Mouse (Mus musculus): ENCODE data around the gene Ppfia4. TPM values are rescaled to one million over a fixed set of nuclear protein-coding genes. Genes with fewer than 3 reads are reported as not detected.

Gene Ppfia4
- polyA plus RNA-seq, 1 experiment from 2014 or later = 2.8 TPM

DNA sequence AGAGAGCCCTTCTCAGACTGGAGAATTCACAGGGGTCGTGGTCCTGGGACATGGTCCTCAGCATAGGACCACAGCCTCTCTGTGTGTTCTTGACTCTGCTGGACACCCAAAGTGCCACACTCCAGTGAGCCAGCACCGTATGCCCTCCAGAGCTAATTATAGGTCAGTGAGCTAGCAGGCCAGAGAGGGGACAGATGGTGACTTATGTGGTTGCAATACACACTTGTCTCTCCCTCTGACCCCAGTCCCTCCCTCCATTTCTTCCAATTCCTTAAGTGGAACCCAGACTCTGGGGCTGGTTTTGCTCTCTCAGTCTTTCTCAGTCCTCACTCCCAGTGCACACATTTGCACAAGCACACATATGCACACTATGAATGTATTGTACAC lies 9.5 kb upstream of the Ppfia4 start:
- 65% methylated on average over 2 of the region's 2 CpGs for WGBS
- Histone ChIP-seq H3K27ac (replicated peaks) (no peak overlapping the region), H3K9ac (ENCODE audit: low read length) (no peak overlapping the region), H3K27me3 (ENCODE audit: control insufficient read depth, insufficient read depth, low read length) (no peaks in the 10 kb centered on the region), H3K4me3 (ENCODE audit: low read depth, low read length) (no peak overlapping the region), H3K4me2 (replicated peaks; ENCODE audit: low read depth) (no peak overlapping the region), H3K9me3 (ENCODE audit: control insufficient read depth, low read length) (no peaks in the 10 kb centered on the region), H3K4me1 (replicated peaks; ENCODE audit: control insufficient read depth, insufficient read depth) (no peaks in the 10 kb centered on the region), H3K36me3 (ENCODE audit: control insufficient read depth, insufficient read depth, low read length) (peaks cover 14% of the 10 kb centered on the region)
- ATAC-seq (ENCODE audit: low FRiP score, low TSS enrichment) = no peak
- TF ChIP-seq CTCF (IDR thresholded peaks at IDR 0.05; ENCODE audit: low read depth) = no peak
- no peak for TF ChIP-seq EP300 (optimal IDR thresholded peaks at IDR 0.05)
- DNase-seq (ENCODE audit: low spot score) = peak; percentile 11

DNA sequence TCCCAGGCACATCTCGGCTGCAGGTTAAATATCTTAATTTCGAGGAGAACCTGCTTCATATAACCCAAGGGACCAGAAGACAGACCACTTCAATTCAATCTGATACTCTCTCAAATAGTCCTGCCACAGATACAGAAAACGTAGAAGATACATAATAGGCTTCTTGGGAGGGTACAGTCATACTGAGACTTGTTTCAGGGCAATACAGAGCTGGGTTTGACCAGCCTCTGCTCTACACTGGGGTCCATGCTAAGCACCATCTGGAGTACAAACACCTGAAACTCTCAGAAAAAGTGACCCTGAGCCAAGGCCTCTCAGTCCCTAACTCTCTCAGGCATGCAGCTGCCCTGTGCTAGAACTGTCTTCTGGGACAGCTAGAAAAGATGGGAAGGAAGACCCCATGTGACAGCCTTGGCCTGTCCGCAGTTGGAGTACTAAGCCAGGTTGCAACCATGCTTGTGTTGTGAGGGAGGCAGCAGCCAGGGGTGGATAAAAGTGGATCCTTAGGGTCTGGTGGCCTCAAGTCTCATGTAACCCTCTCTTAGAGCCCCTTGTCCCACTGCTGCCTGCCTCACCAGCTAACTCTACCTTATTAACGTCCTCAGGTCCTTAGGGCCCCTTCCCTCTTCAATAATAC lies 9.0 kb upstream of the Ppfia4 start:
- H3K36me3 ChIP-seq (ENCODE audit: control insufficient read depth, insufficient read depth, low read length) = peaks cover 10% of the 10 kb centered on the region
- H3K27me3 ChIP-seq (ENCODE audit: control insufficient read depth, insufficient read depth, low read length) = no peaks in the 10 kb centered on the region
- no peak overlapping the region for H3K27ac ChIP-seq (replicated peaks)
- H3K4me1 ChIP-seq (replicated peaks; ENCODE audit: control insufficient read depth, insufficient read depth) = no peaks in the 10 kb centered on the region
- H3K9me3 ChIP-seq (ENCODE audit: control insufficient read depth, low read length) = no peaks in the 10 kb centered on the region
- WGBS = 85% methylated on average over 5 of the region's 5 CpGs
- H3K9ac ChIP-seq (ENCODE audit: low read length) = no peak overlapping the region
- no peak overlapping the region for H3K4me2 ChIP-seq (replicated peaks; ENCODE audit: low read depth)
- TF ChIP-seq EP300 (optimal IDR thresholded peaks at IDR 0.05) = no peak
- TF ChIP-seq CTCF (IDR thresholded peaks at IDR 0.05; ENCODE audit: low read depth) = no peak
- ATAC-seq (ENCODE audit: low FRiP score, low TSS enrichment) (no peak), DNase-seq (ENCODE audit: low spot score) (no peak)
- H3K4me3 ChIP-seq (ENCODE audit: low read depth, low read length) = no peak overlapping the region

DNA sequence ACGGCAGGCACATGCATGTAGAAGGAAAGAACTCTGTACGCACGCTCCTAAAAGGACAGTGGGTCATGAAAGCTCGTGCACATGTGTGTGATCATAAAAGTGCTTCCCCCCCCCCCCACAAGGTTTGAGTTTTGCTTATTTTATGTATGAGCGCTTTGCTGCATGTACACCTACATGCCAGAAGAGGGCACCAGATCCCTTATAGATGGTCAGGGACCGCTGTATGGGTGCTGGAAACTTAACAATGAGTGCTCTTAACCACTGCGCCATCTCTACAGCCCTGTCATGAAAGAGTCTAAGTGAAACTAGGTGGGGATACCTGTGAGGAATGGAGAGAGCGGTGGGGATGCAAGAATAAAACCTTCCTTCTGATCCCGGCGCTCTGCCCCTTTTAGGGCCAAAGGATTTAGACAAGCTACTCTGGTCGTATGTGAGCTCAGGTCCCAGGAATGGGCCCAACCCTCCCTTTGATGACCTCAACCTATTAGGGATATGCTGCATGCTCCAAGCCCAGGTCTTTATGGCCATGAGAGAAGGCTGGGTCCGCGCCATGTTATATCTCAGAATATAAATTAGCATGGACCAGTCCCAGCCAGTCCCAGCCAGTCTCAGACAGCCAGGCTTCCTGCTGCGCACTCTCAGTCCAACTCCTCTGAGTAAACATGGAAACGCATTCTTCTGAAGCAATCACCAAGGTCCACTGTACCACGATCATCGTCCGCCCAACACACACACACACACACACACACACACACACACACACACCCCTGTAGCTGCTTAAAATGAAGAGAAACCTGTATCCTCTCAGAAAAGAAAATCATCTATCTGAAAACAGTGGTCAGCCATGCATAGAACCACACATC lies 7.3 kb upstream of the Ppfia4 start:
- ATAC-seq (ENCODE audit: low FRiP score, low TSS enrichment) = no peak
- no peaks in the 10 kb centered on the region for H3K9me3 ChIP-seq (ENCODE audit: control insufficient read depth, low read length)
- no peak for DNase-seq (ENCODE audit: low spot score)
- peak; percentile 48 for TF ChIP-seq CTCF (IDR thresholded peaks at IDR 0.05; ENCODE audit: low read depth)
- no peak for TF ChIP-seq EP300 (optimal IDR thresholded peaks at IDR 0.05)
- no peak overlapping the region for H3K4me3 ChIP-seq (ENCODE audit: low read depth, low read length)
- no peaks in the 10 kb centered on the region for H3K4me1 ChIP-seq (replicated peaks; ENCODE audit: control insufficient read depth, insufficient read depth)
- no peaks in the 10 kb centered on the region for H3K27me3 ChIP-seq (ENCODE audit: control insufficient read depth, insufficient read depth, low read length)
- H3K4me2 ChIP-seq (replicated peaks; ENCODE audit: low read depth) = no peak overlapping the region
- WGBS = 92% methylated on average over 18 of the region's 18 CpGs
- H3K36me3 ChIP-seq (ENCODE audit: control insufficient read depth, insufficient read depth, low read length) = no peaks in the 10 kb centered on the region
- no peak overlapping the region for H3K9ac ChIP-seq (ENCODE audit: low read length)
- H3K27ac ChIP-seq (replicated peaks) = no peak overlapping the region

DNA sequence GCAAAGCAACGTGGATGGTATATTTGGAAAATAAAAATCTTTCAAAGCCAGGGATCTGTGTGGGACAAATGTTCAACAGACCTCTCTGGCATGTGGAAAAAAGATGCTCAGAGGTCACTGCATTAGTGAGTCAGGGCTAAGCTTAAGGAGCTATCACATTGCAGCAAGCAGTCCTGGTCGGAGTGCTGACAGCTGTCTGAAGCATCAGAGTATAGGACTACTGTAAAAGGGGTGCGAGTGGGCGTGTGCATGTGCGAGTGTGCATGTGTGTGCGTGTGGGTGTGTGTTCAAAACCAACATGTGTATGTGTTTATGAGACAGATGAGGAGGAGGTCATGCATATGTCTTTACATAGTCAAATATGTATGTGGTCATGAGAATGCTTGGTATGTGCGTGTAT lies 6.4 kb upstream of the Ppfia4 start:
- TF ChIP-seq CTCF (IDR thresholded peaks at IDR 0.05; ENCODE audit: low read depth) (no peak), EP300 (optimal IDR thresholded peaks at IDR 0.05) (no peak)
- 81% methylated on average over 7 of the region's 7 CpGs for WGBS
- Histone ChIP-seq H3K4me2 (replicated peaks; ENCODE audit: low read depth) (no peak overlapping the region), H3K36me3 (ENCODE audit: control insufficient read depth, insufficient read depth, low read length) (no peaks in the 10 kb centered on the region), H3K4me1 (replicated peaks; ENCODE audit: control insufficient read depth, insufficient read depth) (no peaks in the 10 kb centered on the region), H3K9me3 (ENCODE audit: control insufficient read depth, low read length) (no peaks in the 10 kb centered on the region), H3K4me3 (ENCODE audit: low read depth, low read length) (no peak overlapping the region), H3K27me3 (ENCODE audit: control insufficient read depth, insufficient read depth, low read length) (no peaks in the 10 kb centered on the region), H3K9ac (ENCODE audit: low read length) (no peak overlapping the region), H3K27ac (replicated peaks) (no peak overlapping the region)
- DNase-seq (ENCODE audit: low spot score) = no peak
- ATAC-seq (ENCODE audit: low FRiP score, low TSS enrichment) = no peak

DNA sequence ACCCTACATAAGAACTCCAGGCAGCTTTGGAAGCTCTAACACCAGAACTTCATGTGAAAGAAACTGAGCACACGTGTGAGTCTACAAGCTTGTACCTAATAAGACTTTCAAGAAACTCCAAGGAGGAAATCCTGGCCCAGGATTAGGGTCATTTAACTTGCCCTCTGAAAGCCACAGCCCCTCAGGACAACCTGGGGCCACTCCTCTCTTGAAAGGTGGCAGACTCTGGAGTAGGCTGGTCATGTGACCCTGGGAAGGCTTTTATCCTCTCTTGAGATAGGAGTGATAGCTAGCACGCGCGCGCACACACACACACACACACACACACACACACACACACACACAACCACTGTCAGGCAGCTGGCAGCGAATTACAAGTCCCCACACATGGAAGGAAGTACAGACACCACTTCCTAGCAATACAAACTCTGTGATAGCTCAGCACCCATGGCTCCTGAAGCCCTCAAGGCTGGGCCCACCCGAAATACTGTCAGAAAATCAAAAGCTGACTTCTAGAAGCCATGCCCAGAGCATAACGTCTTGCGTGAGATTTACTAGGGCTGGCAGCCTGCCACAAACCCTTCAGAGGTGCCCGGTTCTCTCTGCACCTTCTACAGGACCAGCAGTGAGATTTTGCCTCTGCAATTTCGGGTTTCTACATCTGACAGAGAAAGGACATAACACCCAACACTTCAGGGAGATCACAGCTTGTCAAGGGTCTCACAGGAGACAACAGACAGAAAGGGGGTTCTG lies 4.4 kb upstream of the Ppfia4 start:
- no peak for TF ChIP-seq EP300 (optimal IDR thresholded peaks at IDR 0.05)
- TF ChIP-seq CTCF (IDR thresholded peaks at IDR 0.05; ENCODE audit: low read depth) = no peak

More for the DNA sequence above, 4.4 kb upstream of the Ppfia4 start:
- no peaks in the 10 kb centered on the region for H3K36me3 ChIP-seq (ENCODE audit: control insufficient read depth, insufficient read depth, low read length)
- H3K4me1 ChIP-seq (replicated peaks; ENCODE audit: control insufficient read depth, insufficient read depth) = no peaks in the 10 kb centered on the region
- WGBS = 61% methylated on average over 11 of the region's 11 CpGs
- ATAC-seq (ENCODE audit: low FRiP score, low TSS enrichment) = no peak
- no peaks in the 10 kb centered on the region for H3K27me3 ChIP-seq (ENCODE audit: control insufficient read depth, insufficient read depth, low read length)
- DNase-seq (ENCODE audit: low spot score) = no peak
- no peaks in the 10 kb centered on the region for H3K9me3 ChIP-seq (ENCODE audit: control insufficient read depth, low read length)
- H3K27ac ChIP-seq (replicated peaks) = no peak overlapping the region
- no peak overlapping the region for H3K4me2 ChIP-seq (replicated peaks; ENCODE audit: low read depth)
- no peak overlapping the region for H3K9ac ChIP-seq (ENCODE audit: low read length)
- no peak overlapping the region for H3K4me3 ChIP-seq (ENCODE audit: low read depth, low read length)
